Mouse (Mus musculus): ENCODE measurements around the gene Asic2. TPM values are rescaled to one million over a fixed set of nuclear protein-coding genes. Genes with fewer than 3 reads are reported as not detected.

Asic2 gene
- polyA plus RNA-seq, 1 experiment from 2014 or later: 8.7 TPM

GRCm38 (mm10) chr11:82000581-82000980, 32.3 kb upstream of the Asic2 start:
- Histone ChIP-seq H3K9ac (replicated peaks; ENCODE audit: low read length) (no peak overlapping the region), H3K4me1 (ENCODE audit: control insufficient read depth, insufficient read depth, low read length) (no peaks in the 10 kb centered on the region), H3K27me3 (ENCODE audit: control insufficient read depth, insufficient read depth, low read length) (no peaks in the 10 kb centered on the region), H3K9me3 (ENCODE audit: control insufficient read depth, low read length) (no peaks in the 10 kb centered on the region), H3K4me2 (ENCODE audit: low read length) (no peak overlapping the region), H3K27ac (replicated peaks; ENCODE audit: low read depth, low read length) (no peak overlapping the region), H3K4me3 (replicated peaks; ENCODE audit: low read depth, low read length) (no peak overlapping the region), H3K36me3 (ENCODE audit: control insufficient read depth, insufficient read depth, low read length) (no peaks in the 10 kb centered on the region)
- DNase-seq: no peak
- WGBS: 65% methylated on average over 5 of the region's 5 CpGs
- ATAC-seq (ENCODE audit: low FRiP score, low TSS enrichment): no peak

GRCm38 (mm10) chr11:81999469-81999868, 31.2 kb upstream of the Asic2 start:
- 80% methylated on average over 4 of the region's 4 CpGs for WGBS
- ATAC-seq (ENCODE audit: low FRiP score, low TSS enrichment): no peak

GRCm38 (mm10) chr11:81998646-81999045, 30.4 kb upstream of the Asic2 start:
- no peak overlapping the region for H3K9ac ChIP-seq (replicated peaks; ENCODE audit: low read length)
- no peak overlapping the region for H3K27ac ChIP-seq (replicated peaks; ENCODE audit: low read depth, low read length)
- no peak overlapping the region for H3K4me3 ChIP-seq (replicated peaks; ENCODE audit: low read depth, low read length)
- ATAC-seq (ENCODE audit: low FRiP score, low TSS enrichment) (no peak), DNase-seq (no peak)
- no peaks in the 10 kb centered on the region for H3K9me3 ChIP-seq (ENCODE audit: control insufficient read depth, low read length)
- H3K27me3 ChIP-seq (ENCODE audit: control insufficient read depth, insufficient read depth, low read length): no peaks in the 10 kb centered on the region
- no peaks in the 10 kb centered on the region for H3K4me1 ChIP-seq (ENCODE audit: control insufficient read depth, insufficient read depth, low read length)
- H3K4me2 ChIP-seq (ENCODE audit: low read length): no peak overlapping the region
- no peaks in the 10 kb centered on the region for H3K36me3 ChIP-seq (ENCODE audit: control insufficient read depth, insufficient read depth, low read length)
- WGBS: 91% methylated on average over 3 of the region's 3 CpGs

More at GRCm38 (mm10) chr11:81999469-81999868, 31.2 kb upstream of the Asic2 start:
- Histone ChIP-seq H3K4me1 (ENCODE audit: control insufficient read depth, insufficient read depth, low read length) (no peaks in the 10 kb centered on the region), H3K4me3 (replicated peaks; ENCODE audit: low read depth, low read length) (no peak overlapping the region), H3K27me3 (ENCODE audit: control insufficient read depth, insufficient read depth, low read length) (no peaks in the 10 kb centered on the region), H3K9ac (replicated peaks; ENCODE audit: low read length) (no peak overlapping the region), H3K36me3 (ENCODE audit: control insufficient read depth, insufficient read depth, low read length) (no peaks in the 10 kb centered on the region), H3K9me3 (ENCODE audit: control insufficient read depth, low read length) (no peaks in the 10 kb centered on the region), H3K27ac (replicated peaks; ENCODE audit: low read depth, low read length) (no peak overlapping the region), H3K4me2 (ENCODE audit: low read length) (no peak overlapping the region)
- no peak for DNase-seq

GRCm38 (mm10) chr11:81997085-81997484, 28.8 kb upstream of the Asic2 start:
- Histone ChIP-seq H3K27me3 (ENCODE audit: control insufficient read depth, insufficient read depth, low read length) (no peaks in the 10 kb centered on the region), H3K9me3 (ENCODE audit: control insufficient read depth, low read length) (no peaks in the 10 kb centered on the region), H3K36me3 (ENCODE audit: control insufficient read depth, insufficient read depth, low read length) (no peaks in the 10 kb centered on the region), H3K4me2 (ENCODE audit: low read length) (no peak overlapping the region), H3K9ac (replicated peaks; ENCODE audit: low read length) (no peak overlapping the region), H3K4me3 (replicated peaks; ENCODE audit: low read depth, low read length) (no peak overlapping the region), H3K4me1 (ENCODE audit: control insufficient read depth, insufficient read depth, low read length) (no peaks in the 10 kb centered on the region), H3K27ac (replicated peaks; ENCODE audit: low read depth, low read length) (no peak overlapping the region)
- WGBS: 92% methylated on average over 5 of the region's 5 CpGs
- no peak for DNase-seq
- no peak for ATAC-seq (ENCODE audit: low FRiP score, low TSS enrichment)

GRCm38 (mm10) chr11:81996172-81996841, 28.1 kb upstream of the Asic2 start:
- H3K36me3 ChIP-seq (ENCODE audit: control insufficient read depth, insufficient read depth, low read length): no peaks in the 10 kb centered on the region
- no peak overlapping the region for H3K4me2 ChIP-seq (ENCODE audit: low read length)
- H3K4me3 ChIP-seq (replicated peaks; ENCODE audit: low read depth, low read length): no peak overlapping the region
- H3K9ac ChIP-seq (replicated peaks; ENCODE audit: low read length): no peak overlapping the region
- no peaks in the 10 kb centered on the region for H3K9me3 ChIP-seq (ENCODE audit: control insufficient read depth, low read length)
- H3K27ac ChIP-seq (replicated peaks; ENCODE audit: low read depth, low read length): no peak overlapping the region
- no peaks in the 10 kb centered on the region for H3K4me1 ChIP-seq (ENCODE audit: control insufficient read depth, insufficient read depth, low read length)
- ATAC-seq (ENCODE audit: low FRiP score, low TSS enrichment) (no peak), DNase-seq (peak; percentile 86)
- no peaks in the 10 kb centered on the region for H3K27me3 ChIP-seq (ENCODE audit: control insufficient read depth, insufficient read depth, low read length)
- 66% methylated on average over 10 of the region's 10 CpGs for WGBS

- 39% methylated on average over 5 of the region's 5 CpGs for WGBS
- ATAC-seq (ENCODE audit: low FRiP score, low TSS enrichment) (no peak), DNase-seq (peak; percentile 82)
- Histone ChIP-seq H3K4me3 (replicated peaks; ENCODE audit: low read depth, low read length) (no peak overlapping the region), H3K27me3 (ENCODE audit: control insufficient read depth, insufficient read depth, low read length) (no peaks in the 10 kb centered on the region), H3K4me2 (ENCODE audit: low read length) (no peak overlapping the region), H3K36me3 (ENCODE audit: control insufficient read depth, insufficient read depth, low read length) (no peaks in the 10 kb centered on the region), H3K9ac (replicated peaks; ENCODE audit: low read length) (no peak overlapping the region), H3K27ac (replicated peaks; ENCODE audit: low read depth, low read length) (no peak overlapping the region), H3K9me3 (ENCODE audit: control insufficient read depth, low read length) (no peaks in the 10 kb centered on the region), H3K4me1 (ENCODE audit: control insufficient read depth, insufficient read depth, low read length) (0 out of 2 replicates have a peak, but pooled peaks cover 6% of the 10 kb centered on the region)
These were observed 14.9 kb upstream of the Asic2 start for GRCm38 (mm10) chr11:81983146-81983545.

GRCm38 (mm10) chr11:81982191-81982590, 13.9 kb upstream of the Asic2 start:
- no peak overlapping the region for H3K4me3 ChIP-seq (replicated peaks; ENCODE audit: low read depth, low read length)
- ATAC-seq (ENCODE audit: low FRiP score, low TSS enrichment): no peak
- H3K27ac ChIP-seq (replicated peaks; ENCODE audit: low read depth, low read length): 0 out of 2 replicates have a peak overlapping the region, but pooled peaks have one; percentile 20
- H3K4me2 ChIP-seq (ENCODE audit: low read length): no peak overlapping the region
- WGBS: 62% methylated on average over 11 of the region's 11 CpGs
- H3K4me1 ChIP-seq (ENCODE audit: control insufficient read depth, insufficient read depth, low read length): 0 out of 2 replicates have a peak, but pooled peaks cover 6% of the 10 kb centered on the region
- no peaks in the 10 kb centered on the region for H3K27me3 ChIP-seq (ENCODE audit: control insufficient read depth, insufficient read depth, low read length)
- H3K36me3 ChIP-seq (ENCODE audit: control insufficient read depth, insufficient read depth, low read length): no peaks in the 10 kb centered on the region
- DNase-seq: peak; percentile 34
- H3K9ac ChIP-seq (replicated peaks; ENCODE audit: low read length): no peak overlapping the region
- no peaks in the 10 kb centered on the region for H3K9me3 ChIP-seq (ENCODE audit: control insufficient read depth, low read length)

- no peak for ATAC-seq (ENCODE audit: low FRiP score, low TSS enrichment)
- Histone ChIP-seq H3K9me3 (ENCODE audit: control insufficient read depth, low read length) (no peaks in the 10 kb centered on the region), H3K36me3 (ENCODE audit: control insufficient read depth, insufficient read depth, low read length) (no peaks in the 10 kb centered on the region), H3K27me3 (ENCODE audit: control insufficient read depth, insufficient read depth, low read length) (no peaks in the 10 kb centered on the region), H3K27ac (replicated peaks; ENCODE audit: low read depth, low read length) (no peak overlapping the region), H3K9ac (replicated peaks; ENCODE audit: low read length) (no peak overlapping the region), H3K4me2 (ENCODE audit: low read length) (no peak overlapping the region), H3K4me1 (ENCODE audit: control insufficient read depth, insufficient read depth, low read length) (0 out of 2 replicates have a peak, but pooled peaks cover 3% of the 10 kb centered on the region), H3K4me3 (replicated peaks; ENCODE audit: low read depth, low read length) (no peak overlapping the region)
- 14% methylated on average over 5 of the region's 5 CpGs for WGBS
- DNase-seq: peak; percentile 83
These were observed 6.3 kb upstream of the Asic2 start for GRCm38 (mm10) chr11:81974577-81974976.

- 53% methylated on average over 5 of the region's 5 CpGs for WGBS
- no peak for DNase-seq
- Histone ChIP-seq H3K27me3 (ENCODE audit: control insufficient read depth, insufficient read depth, low read length) (no peaks in the 10 kb centered on the region), H3K4me3 (replicated peaks; ENCODE audit: low read depth, low read length) (no peak overlapping the region), H3K4me2 (ENCODE audit: low read length) (no peak overlapping the region), H3K27ac (replicated peaks; ENCODE audit: low read depth, low read length) (no peak overlapping the region), H3K4me1 (ENCODE audit: control insufficient read depth, insufficient read depth, low read length) (0 out of 2 replicates have a peak, but pooled peaks cover 10% of the 10 kb centered on the region), H3K9me3 (ENCODE audit: control insufficient read depth, low read length) (no peaks in the 10 kb centered on the region), H3K9ac (replicated peaks; ENCODE audit: low read length) (no peak overlapping the region), H3K36me3 (ENCODE audit: control insufficient read depth, insufficient read depth, low read length) (no peaks in the 10 kb centered on the region)
- ATAC-seq (ENCODE audit: low FRiP score, low TSS enrichment): no peak
These were observed 5.4 kb upstream of the Asic2 start for GRCm38 (mm10) chr11:81973699-81974098.
